Mouse (Mus musculus) thymus, adult 2 months (tissue): ENCODE results near the gene Pgf.

Source experiments
- CTCF ChIP-seq: fragments of 200-500 bp; IDR thresholded peaks from 2 replicates; pipeline ENCODE4 v1.5.1; 2012; ENCODE audit warnings: mild to moderate bottlenecking, control low read depth, low read length, moderate library complexity, borderline replicate concordance; ENCODE audit not compliant: control insufficient read depth, poor library complexity, insufficient read depth; ENCODE audit errors: extremely low read depth
- POLR2A ChIP-seq: fragments of 200-500 bp; IDR thresholded peaks from 2 replicates; pipeline ENCODE4 v1.6.1; 2012; ENCODE audit warnings: mild to moderate bottlenecking, low read length, control low read depth, moderate library complexity; ENCODE audit not compliant: control insufficient read depth, poor library complexity, insufficient read depth; ENCODE audit errors: extremely low read depth

GRCm38 (mm10) chr12:85136627-85137026 lies 41.0 kb downstream of the Pgf start:
- no peak for TF ChIP-seq POLR2A
- TF ChIP-seq CTCF, result no peak
